Mouse (Mus musculus): ENCODE measurements around the gene Grin3a.

Gene Grin3a

DNA sequence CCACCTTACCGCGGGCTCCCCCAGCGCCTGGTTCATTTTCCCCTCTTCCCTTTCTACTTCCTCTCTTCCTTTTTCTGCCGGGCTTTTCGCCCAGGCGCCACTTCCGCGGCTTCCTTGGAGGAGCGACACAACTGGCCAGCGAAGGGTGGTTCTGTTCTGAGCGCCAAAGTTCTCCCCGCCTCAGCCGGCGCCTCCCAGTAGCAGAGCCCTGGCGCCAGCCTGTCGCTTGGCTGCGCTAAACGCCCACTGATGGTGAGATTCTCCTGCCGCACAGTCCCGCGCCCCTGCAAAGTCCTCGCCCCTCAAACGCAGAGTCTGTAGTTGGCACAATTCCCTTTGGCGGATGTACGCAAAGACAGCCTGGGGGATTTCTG, at the start of gene Grin3a:
Gene Grin3a (minus strand): TSS at position 133 of the 374 bp plus-strand sequence.
- no peak for DNase-seq (ENCODE audit: low read depth)

DNA sequence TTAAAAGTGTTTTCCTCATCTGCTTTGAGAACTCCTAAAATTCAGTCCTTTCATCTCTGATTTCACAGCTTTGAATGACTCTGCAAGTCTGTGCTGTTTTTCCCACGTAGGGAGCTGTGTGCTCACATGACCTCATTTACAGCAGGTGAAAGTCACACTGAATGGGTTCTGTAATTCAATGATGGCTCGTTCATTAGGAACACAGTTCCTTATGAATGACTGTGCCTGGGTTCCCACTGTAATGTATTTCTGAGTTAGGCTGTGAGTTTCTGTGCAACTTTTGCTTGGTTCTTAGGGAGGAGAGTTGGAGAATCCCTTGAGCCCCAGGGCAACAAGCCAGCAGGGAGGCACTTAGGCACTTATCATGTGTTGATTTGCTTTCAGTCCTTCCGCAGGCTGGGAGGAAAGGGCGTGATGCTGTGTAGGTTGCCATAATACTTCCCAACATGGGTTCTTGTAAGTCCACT, 46.3 kb upstream of the Grin3a start:
- no peak for DNase-seq (ENCODE audit: low read depth)

DNA sequence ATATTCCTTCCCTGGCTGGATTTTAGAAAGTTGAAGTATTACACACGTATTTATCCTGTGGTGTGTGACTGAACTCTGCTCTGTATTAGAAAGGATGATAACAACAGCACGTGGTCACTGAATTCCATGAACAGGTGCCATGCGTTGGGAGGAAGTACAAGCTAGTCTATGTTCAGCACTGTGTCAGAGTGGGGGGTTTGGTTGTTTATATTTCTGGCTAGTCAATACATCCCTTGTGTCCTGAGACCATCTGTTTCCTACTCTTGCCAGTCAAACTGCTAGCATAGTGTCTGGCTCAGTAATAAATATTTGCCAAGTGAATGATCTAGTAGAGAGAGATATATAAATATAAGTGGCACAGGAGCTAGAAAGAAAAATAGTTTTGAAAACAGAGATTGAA, 31.5 kb upstream of the Grin3a start:
- DNase-seq (ENCODE audit: low read depth), result no peak

DNA sequence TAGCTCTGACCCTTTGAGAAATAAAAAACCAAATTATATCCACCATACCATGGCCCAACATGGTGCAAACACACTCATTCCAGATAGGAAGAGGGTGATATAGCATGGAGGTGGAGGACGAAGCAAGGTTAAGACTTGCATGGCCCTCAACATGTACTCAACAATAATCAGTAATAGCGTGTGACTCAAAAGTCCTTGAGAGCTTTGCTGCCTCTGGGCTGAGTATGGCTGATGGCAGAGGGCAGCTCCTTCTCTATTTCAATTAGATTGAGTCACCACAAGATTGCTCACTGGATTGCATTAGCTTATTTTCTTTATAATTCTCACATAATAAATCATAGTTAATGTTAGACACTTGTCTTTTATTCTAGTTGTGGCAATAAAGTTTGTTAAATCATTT, 15.1 kb upstream of the Grin3a start:
- no peak for DNase-seq (ENCODE audit: low read depth)

DNA sequence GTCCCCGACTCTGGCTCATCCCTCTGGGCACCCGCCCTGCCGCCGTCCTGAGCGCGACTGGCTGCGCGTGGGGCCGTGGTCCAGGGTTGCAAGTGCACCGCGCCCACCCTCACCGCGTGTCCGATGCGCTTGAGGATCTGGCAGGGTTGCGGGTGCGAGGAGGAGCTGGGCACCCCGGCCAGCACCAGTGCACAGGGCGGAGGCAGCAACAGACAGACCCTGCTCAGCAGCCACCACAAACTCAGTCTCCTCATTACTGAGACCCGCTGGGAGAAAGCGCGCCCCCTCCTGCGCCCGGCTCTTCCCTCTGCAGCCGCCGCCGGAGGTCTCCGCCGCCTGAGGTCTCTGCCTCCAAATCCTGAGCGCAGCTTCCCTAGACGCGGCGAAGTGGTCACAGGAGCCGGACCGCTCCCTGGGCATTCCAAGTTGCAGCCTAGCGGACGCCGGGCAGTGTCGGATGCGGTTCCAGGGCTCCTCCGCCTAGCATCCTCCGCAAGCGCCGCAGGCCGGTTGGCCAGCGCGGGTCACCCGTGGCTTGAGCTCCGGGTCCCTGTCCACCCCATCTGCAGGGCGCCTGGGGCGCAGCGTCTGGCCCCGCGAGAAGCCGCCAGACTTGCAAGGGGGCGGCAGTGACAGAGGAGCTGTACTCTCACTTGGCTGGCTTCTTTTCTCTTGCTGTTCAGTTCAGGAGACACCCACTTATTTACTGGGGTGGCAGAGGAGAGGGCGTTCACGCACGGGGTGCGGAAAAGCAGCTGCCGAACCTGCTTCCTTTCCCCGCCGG, 524 bp downstream of the Grin3a start:
- DNase-seq (ENCODE audit: low read depth), result no peak

DNA sequence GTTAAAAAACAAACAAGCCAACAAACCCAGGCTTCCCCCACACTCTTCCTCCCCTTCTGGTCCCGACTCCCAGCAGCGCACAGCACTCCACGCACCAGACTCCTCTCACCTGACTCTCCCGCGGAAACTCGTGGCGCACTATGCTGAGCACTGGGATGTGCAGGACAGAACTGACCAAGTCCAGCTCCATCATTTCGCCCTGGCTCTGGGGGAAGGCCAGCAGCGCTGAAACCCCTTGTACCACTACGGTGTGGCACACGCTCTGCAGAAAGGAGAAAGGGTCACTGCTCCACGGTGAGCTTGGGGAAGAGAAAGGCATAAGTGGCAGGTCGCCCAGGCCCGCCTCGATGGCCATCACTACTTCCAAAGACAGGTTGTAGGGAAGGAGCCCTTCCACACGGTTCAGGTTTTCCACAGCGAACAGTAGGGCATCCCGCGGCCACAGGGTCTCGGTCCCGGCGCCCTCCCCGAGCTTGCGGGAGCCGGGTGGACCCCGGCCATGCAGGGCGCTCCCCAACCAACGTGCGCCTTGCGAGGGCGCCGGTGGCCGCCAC, 1.2 kb downstream of the Grin3a start:
- no peak for DNase-seq (ENCODE audit: low read depth)

DNA sequence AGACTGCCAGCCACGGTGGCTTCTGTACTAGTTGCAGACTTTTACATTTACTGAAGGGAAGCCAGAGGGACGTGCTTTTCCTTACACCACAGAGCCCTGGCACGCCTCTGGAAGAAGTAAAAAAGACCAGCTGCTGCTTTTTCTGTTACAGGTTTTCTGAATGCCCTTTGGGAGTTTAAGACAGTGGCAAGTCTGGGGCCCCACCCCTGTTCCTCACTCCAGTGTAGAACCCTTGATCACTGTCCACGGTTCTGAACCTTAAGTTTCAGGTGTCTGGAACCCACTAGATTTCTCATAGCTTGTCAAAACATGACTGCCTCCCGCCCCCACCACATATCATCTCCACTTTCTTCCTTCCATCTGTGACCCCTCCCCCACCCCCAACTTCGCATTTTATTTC, 1.8 kb downstream of the Grin3a start:
- DNase-seq (ENCODE audit: low read depth), result no peak

DNA sequence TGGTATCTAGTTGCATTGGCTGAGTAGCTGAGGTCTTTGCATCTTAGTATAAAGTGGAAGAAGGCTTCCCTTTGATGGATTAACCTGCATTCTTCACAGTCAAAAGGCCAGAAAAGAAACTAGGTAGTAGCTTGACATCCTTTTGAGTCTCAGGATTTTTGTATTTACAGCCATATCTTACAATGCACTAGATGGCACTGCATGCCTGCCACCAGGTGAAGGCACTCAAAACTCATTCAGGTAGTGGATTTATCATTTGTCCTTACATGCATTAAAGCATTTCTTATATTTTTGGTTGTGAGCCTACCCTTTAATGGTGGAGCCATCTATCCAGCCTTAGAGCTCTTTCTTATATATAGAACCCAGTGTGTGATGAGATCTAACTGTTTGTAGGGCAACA, 13.5 kb downstream of the Grin3a start:
- DNase-seq (ENCODE audit: low read depth), result no peak

DNA sequence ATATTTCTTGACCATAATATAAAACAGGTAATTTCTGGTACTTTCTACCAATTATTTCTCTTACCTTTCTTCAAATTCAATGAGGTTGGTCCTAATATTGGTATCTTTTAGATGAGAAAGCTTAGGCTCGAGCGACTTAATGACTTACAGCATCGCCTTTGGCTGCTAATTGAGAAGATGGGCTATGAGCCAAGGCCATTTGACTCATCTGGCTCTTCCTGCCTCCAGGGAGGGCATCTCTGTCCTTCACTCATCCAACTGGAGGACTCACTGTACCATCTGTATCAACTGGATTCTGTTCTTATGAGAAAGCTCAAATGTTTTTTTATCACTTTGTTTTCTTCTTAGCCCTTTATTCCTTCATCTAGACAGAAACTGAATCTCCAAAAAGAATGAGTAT, 31.7 kb downstream of the Grin3a start:
- DNase-seq (ENCODE audit: low read depth), result no peak

DNA sequence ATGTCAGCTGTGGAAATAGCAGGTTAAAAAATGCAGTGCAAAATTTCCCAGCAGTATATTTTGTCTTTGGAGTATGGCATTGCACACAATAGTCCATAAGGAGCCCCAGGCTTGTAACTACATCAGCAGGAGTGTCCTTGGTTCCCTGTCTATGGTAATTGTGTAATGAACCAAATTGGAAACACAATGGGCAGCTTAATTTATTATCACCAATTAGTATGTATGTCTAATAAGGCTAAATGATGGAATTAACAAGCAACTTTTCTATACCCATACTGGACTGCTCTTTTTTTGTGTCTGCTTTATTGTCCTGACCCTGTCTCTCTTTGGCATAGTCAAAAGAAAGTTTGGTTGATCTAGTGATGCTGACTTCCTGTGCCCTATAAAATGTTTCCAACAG, 38.8 kb downstream of the Grin3a start:
- DNase-seq (ENCODE audit: low read depth), result no peak

DNA sequence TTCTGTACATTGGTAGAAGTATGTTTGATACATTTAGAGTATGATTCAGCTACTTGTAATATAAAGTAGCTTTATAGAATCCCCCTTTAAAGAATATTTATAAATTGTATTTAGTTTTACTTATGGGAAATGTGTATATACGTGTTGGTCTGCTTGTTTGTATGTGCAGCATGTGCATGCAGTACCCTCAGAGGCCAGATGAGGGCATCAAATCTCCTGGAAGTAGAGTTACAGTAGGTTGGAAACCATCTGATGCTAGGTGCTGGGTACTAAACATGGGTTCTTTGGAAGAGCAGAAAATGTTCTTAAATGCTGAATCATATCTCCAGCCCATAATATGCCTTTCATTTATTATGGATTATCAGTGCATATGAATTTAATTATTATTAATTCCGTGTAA, 46.2 kb downstream of the Grin3a start:
- peak; percentile 6 for DNase-seq (ENCODE audit: low read depth)

DNA sequence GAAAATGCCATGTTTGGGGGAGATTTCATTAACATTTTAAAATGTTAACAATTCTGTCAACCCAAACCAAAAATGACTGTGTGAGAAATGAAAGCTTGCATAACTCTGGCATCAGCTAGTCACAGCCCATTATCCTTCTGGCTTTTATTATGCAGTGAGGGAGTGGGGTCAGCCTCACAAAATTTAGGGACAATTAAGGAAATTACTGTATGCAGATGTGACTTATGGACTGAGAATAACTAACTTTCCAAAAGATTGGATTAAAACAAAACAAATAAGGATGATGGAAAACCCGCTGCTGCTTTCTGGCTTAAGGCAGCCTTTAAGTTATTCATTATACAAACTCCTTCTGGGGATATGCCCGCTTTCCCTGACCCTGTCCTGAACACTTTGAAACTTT, 56.6 kb downstream of the Grin3a start:
- no peak for DNase-seq (ENCODE audit: low read depth)

DNA sequence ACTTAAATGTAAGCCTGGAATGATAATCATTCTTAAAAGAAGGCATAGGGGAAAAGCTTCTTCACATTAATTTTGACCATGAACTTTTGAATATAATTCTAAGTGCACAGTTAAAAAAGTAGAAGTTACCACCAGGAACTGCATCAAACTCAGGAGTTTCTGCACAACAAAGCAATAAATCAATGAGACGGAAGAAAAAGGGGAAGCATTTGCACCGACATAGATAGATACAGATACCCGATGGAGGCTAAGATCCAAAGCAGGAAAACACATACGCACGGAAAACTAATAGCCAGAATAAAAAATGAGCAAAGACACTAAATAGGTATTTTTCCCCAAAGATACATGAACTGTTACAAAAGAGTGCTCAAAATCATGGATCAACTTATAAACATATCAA, 102.7 kb downstream of the Grin3a start:
- DNase-seq (ENCODE audit: low read depth), result no peak

DNA sequence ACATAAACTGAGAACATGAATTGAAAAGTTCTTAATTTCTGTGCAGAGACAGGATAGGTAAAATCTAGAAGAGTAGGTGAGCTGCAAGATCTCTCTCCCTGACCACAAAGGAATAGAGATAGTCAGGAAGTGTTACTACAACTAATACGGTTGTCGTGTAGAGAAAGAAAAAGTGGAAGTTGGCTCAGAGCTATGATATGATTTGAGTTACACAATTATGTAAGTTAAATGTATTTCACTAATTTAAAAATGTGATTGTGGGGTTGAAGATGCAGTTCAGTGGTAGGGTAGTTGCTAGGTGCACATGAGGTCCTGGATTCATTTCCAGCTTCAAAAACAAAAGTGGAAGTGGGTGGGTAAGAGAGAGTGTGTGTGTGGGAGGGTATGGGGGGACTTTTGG, 103.6 kb downstream of the Grin3a start:
- DNase-seq (ENCODE audit: low read depth), result no peak

DNA sequence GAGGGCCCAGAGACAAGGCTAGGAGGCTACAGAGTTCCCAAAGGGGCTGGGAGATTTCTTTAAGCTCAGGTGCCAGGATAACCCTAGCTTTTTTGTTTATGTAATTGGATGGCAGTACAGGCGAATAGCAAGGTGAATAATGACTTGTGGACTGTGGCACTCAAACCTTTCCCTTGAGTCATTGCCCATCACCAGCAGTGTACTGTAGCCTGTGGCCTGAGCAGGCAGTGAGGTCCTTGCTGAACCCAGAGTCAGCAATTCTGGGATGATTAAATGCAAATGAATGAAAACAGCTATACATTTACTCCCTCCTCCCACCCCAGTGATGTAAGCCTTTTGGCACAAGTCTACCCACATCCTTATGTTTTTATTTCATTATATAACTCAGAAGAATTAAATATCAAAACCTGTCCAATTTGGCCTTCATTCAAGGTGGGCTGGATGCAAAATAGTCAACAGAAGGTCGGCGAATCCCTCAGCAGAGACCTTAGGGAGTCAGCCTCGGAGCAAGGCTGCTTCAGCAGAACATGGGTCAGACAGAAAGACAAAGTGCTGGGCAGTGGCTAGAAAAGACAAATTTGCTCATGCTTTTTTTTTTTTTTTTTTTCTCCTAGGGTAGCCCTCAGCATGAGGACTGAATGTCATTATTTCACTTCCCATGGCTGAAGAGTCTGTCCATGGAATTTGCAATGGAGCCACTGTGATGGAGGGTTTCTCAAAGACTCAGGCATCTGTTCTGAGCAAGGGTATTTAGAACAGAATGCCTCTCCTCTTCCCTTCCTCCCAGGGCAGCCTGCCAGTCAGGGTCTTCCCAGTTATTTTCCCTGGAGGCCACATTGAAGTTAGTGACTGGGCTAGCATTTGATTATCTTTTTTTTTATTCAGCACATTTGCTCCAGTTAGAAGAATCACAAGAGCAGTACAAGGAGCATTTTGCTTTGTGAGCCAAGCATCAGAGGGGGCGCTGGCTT, 104.5 kb downstream of the Grin3a start:
- DNase-seq (ENCODE audit: low read depth), result no peak

DNA sequence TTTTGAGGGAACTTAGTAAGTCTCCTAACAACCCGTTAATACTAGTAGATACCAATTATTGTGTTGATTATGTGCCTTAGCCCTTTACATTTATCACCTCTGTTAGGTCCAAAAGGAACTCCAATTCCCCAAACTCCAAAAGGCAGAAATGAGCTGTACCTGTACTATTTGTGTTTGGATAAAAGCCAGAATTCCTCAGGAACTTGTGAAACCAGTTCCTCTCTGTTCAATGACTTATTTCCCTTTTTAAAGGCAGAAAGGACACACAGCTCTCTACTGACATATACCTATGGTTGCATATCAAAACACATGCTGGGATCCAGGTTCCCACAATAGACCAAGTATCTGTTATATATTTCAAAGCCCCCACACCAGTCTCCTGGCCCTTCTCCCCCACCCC, 106.0 kb downstream of the Grin3a start:
- no peak for DNase-seq (ENCODE audit: low read depth)

DNA sequence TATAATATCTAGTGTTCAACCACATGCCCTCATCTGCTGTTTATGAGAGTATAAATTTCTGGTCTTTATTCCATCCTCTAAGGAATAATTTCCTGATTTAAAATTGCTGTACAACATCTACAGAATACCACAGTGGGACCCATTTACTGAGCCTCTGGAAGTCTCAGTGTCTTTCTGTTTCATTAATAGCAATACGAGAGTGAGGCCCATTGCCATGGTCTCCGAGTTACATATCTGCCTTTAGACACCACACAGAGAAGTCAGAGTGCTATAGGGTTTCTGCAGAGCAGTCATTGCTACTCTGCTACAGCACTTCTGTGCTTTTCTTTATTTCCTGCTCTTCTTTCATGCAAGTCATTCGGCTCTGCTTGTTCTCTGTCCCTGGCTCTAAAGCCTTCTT, 116.2 kb downstream of the Grin3a start:
- DNase-seq (ENCODE audit: low read depth), result no peak

DNA sequence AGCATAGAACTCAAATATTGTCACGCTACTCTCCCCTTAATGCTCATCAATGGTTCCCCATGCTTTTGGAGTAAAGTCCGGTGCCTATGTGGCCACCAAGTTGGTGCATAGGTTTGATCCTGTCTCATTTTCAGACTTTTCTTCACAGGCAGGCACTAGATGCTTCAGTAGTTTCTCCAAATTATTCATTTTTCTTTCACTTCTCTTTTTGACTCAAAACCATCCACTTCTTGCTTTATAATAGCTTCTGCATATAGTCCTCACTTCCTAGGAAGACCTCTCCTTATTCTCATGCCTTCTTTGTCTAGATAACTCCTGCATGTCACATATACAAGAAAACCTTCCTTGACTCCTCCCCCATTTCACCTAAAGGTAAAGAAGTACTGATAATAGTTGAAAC, 121.6 kb downstream of the Grin3a start:
- DNase-seq (ENCODE audit: low read depth), result no peak

DNA sequence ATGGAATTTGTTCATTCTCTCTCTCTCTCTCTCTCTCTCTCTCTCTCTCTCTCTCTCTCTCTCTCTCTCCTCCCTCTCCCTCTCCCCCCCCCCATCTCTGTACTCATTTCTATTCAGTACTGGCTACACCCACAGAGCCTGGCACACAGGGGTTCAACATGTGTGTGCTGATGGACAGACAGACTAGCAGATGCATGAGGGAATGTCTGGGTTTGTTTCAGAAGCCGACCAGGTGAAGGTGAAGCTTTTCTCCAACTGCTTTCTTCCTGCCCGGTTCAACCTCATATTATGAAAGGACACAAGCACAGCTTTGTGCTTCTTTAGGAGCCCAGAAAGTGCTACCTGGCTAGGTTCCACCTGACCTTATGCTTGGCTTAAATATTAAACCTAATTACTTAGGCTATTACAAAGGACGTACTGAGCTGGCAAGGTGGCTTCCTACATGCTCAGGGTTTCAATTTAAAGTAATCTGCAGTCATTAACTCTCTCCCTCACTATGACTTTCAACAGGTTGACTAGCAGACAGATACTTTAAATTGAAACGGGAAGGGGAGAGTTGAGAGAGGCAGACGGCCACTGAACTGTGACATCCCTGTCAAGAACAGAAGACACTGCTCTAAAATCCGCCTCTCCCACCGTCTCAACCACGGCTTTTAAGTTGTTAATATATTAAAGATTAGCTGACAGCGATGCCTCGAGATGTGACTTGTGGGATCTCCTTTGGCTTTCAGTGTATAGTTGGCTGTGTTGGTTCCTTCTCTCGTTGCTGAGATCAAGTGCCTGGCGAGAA, 153.9 kb downstream of the Grin3a start:
- DNase-seq (ENCODE audit: low read depth), result no peak

DNA sequence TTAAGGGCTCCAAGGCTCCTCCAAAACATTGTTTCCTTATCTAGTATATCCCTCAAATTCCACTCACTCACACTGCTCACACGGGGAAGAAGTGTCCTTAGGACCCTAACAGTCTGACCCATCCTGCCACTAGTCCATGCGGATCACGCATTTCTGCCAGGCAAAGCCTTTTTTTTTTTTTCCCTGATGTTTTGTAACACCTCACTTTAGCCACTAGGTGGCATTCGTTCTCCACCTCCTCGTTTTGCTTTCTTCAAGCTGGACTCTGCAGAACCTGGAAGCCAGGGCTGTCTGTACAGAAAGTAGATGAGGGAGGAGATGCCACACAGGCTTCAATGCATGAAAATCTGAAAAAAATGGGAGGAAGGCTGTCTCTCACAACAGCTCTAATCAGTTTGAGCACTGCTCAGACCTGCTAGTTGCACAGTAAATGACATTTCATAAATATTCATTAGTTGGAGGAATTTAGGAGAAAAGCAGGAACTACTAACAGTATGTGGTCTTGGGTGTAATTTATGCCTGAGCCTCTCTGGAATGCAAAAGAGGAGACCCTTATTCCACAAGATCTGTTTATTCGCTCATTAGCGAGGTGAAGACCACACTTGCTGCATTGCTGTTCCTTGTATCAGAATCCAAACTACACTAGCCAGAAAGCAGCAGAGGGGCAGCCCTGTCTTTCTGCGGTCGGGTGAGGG, 156.8 kb downstream of the Grin3a start:
- peak; percentile 64 for DNase-seq (ENCODE audit: low read depth)

DNA sequence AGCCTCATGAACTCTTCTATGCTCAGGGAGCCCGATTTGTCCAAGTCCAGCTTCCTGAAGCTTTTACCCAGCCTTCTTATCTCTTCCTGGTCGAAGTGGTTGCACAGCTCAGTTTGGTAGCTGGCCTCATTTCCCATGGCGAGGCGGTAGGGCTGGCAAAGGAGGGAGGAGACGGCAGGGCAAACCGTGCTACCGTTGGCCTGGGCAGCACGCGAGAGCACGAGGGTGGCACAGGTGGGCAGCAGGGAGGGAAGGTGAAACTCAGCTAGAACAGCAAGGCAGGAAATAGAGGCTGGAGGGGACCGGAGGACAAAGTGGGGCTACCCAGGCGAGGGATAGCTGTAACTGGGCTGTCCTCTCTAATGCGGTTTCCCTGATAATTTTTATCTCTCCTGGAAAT, 163.7 kb downstream of the Grin3a start, which contains the start of gene Ppp3r2:
Gene Ppp3r2 (minus strand): TSS at position 213 of the 400 bp plus-strand sequence.
- DNase-seq (ENCODE audit: low read depth), result no peak

All from 416B (cell line).